Mouse (Mus musculus): Measurements from ENCODE around the gene Ptgr1. TPM values are rescaled to one million over a fixed set of nuclear protein-coding genes. Genes with fewer than 3 reads are reported as not detected.

The Ptgr1 gene
- 2.0 TPM for total RNA-seq (2023)

DNA sequence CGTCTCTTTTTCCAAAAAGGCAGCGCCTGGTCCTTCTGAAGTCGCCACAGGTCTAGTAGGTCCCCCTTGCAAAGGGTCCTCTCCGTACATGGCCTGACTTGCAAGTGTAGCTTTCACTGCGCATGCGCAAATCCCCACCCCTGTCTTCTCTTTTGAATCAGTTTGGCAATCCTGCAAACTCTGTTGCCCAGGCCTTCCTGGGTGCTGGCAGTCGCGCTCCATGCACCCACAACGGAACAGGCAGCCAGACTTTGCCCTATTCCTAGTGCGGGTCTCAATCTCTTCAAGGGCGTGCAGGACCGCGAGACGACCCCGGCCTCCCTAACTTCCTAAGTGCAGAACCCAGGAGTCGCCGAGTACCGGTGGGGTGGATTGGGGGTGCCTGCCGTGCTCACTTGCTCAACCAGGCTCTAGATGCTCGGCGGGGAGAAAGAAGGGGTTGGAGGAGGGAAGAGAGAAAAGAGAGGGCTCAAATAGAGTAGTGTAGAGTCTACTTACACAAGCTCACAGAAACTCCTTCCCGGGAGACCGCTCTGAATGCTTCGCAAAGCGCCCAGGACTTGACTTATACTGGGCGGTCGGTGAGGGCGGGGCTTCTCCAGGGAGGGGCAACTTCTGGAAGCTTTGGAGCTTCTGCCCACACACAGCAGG lies at the start of gene Ptgr1:
Gene Ptgr1, minus strand, starts transcription at position 580 of the 651 bp plus-strand sequence.

DNA sequence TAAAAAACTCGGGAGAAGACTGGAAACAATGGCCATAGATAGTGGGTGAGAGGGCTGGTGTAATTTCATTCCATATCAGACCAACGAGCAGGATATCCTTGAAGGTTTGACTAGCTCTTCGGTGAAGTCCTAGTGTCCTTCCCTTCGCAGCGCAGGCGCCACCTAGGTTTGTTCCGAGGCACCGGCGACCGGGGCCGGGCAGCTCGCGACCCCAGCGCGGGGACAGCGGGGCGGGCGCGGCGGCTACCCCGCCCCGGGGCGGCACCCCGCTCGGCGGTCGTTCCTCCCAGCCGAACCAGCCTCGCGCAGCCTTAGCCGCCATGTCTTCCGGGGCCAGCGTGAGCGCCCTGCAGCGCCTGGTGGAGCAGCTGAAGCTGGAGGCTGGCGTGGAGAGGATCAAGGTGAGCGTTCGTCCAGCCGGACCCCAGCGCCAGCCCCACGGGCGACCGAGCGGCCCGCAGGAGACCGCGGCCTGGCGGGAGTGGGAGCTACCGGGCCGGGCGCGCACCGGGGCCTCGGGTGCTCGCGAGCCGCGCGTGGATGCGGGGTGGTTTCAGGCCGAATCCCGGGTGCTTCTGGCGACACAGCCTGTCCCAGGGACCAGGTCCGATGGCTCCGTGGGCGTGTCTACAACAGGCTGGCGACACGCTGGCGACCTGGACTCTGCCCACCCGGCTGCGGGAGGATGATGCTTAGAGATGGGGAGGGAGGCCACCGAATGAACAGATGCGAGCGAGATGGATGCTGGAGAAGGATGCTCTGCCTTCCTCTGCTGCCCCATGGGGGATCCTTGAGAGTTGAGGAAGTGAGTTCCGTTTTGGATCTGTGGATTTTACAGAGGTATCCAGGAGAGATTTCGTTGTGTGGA lies 48.2 kb upstream of the Ptgr1 start, which contains the start of gene Gng10:
Gene Gng10, plus strand, starts transcription at position 171 of the 868 bp plus-strand sequence.

DNA sequence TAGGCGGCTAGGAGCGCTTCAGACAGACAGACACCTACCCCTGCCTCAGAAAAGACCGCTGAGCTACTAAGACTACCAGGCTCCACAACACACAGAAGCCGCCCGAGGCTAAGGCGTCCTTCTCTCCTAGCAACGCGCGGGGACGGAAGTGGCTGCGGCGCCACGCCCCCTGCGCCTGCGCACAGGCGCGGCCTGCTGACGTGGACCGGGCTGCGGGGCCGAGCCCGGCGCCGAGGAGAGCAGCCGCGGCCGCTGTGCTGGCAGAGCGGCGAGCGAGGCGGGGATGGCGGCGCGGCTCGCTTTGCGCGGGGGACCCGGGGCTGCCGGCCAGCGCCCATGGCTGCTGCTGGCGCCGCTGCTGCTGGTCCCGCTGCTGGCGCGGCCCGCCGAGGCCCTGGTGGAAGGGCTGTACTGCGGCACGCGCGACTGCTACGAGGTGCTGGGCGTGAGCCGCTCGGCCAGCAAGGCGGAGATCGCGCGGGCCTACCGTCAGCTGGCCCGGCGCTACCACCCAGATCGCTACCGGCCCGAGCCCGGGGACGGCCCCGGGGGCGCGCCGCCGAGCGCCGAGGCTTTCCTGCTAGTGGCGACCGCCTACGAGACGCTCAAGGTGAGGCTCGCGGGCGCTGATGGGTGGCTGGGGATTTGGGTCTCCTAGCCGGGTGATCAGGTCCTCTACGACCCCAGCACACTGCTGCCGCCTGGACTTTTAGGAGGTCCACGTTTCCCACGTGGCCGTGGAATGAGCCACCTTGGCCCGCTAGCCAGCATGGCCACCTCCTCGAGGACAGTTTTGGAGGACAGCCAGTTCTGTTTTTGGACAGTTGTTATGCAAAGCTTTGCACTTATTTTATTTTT lies 16.3 kb upstream of the Ptgr1 start, which contains the start of gene Gm20503:
Gene Gm20503, plus strand, starts transcription at position 263 of the 858 bp plus-strand sequence.

DNA sequence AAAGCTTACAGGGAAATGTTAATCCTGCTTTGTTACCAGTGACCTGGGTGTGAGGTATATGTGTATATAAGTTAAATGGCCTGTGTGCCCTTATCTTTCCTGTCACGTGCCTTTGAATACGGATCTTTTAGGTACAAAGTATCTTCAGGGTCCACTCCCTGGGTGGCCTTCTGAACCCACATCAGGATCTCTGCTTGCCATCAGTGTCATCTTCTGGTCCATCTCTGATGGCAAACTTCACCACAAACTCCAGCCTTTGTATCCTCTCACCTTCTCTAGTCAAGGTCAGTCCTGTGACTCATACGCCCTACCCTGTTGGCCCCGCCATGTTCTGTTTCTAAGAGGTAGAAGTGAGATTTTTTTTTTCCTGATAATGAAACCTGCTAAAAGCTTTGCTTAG lies 7.8 kb upstream of the Ptgr1 start, which contains the start of gene Dnajc25:
Gene Dnajc25, plus strand, starts transcription at position 301 of the 400 bp plus-strand sequence.

DNA sequence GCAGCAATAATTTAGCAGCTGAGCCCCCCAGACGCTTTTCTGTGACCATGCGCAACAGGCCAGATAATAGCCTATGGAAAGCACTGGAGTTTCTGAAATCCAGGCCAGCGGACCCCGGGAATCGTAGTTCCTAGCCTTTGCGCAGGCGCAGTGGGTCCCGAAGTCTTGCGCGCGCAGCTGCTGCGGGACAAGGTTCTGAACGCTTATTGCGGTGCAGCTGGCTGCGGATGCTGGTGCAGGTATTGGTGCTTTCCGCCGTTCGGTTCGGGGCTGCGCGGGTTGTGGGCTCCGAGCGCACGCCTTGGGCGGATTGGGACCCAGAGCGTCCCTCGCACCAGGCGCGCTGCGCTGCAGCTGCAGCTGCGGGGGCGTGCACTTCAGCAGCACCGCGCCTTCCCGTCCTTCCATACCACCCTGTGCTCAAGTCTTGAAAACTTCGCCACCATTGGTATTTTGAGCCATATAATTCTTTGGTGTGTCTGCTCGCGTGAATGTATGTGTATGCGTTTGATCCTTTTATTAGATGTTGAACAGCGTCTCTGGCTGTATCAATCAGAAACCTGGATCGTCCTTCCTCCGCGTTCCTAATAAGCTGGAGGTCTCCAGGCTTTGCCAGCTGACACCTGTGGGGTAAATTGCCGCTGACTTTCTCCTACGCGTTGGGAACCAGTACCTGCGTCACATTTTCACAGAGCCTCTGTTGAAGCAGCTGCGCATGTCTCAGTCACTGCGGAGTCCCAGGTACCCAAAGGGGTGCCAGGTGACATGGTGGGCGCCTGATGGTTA lies 43.3 kb downstream of the Ptgr1 start, which contains the start of gene Zkscan16:
Gene Zkscan16, plus strand, starts transcription at position 209 of the 786 bp plus-strand sequence.

Other genes with a start within 250 kb of the Ptgr1 start
- gene Olfr267, start 199.4 kb downstream of the Ptgr1 start, total RNA-seq (2023): not detected
- gene Ecpas, start 74.4 kb downstream of the Ptgr1 start, total RNA-seq (2023): 92.1 TPM
- gene Zkscan16, start 43.5 kb downstream of the Ptgr1 start, total RNA-seq (2023): not detected
- 9.9 TPM for gene Dnajc25, start 7.9 kb upstream of the Ptgr1 start, total RNA-seq (2023)
- gene Gm20503, start 16.1 kb upstream of the Ptgr1 start, total RNA-seq (2023): 4.0 TPM
- gene Gng10, start 48.0 kb upstream of the Ptgr1 start, total RNA-seq (2023): 35.9 TPM
- not detected for gene AI481877, start 151.9 kb upstream of the Ptgr1 start, total RNA-seq (2023)
- 249 TPM for gene Ugcg, start 202.1 kb upstream of the Ptgr1 start, total RNA-seq (2023)